Mouse (Mus musculus): Measurements from ENCODE around the gene Actl6b. TPM values are rescaled to one million over a fixed set of nuclear protein-coding genes. Genes with fewer than 3 reads are reported as not detected.

Gene Actl6b
- polyA plus RNA-seq, 1 experiment = not detected

DNA sequence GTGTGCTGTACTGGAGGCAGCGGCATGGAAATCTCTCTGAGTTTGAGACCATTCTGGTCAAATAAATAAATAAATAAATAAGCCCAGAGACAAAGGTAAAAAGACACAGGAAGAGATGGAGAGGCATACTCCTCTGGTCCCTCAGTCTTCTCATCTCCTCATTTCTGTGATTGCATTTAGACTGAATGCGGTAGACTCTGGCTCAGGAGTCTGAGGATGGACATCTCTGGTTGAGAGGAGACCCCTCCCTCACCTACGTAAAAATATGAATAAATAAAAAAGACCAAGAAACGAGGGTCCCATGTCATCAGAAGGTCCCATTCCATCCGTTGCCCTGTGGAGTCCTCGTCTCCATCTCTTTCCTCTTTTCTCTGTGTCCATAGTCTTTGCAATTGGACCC lies 317 bp upstream of the Actl6b start:
- TF ChIP-seq GATA1 (IDR thresholded peaks at IDR 0.05; ENCODE audit: borderline replicate concordance, low read length) (no peak), FLI1 (IDR thresholded peaks at IDR 0.05; ENCODE audit: low read length) (no peak)
- Histone ChIP-seq H3K36me3 (replicated peaks; ENCODE audit: low read length) (no peaks in the 10 kb centered on the region), H3K9me3 (peaks cover 16% of the 10 kb centered on the region), H3K27me3 (replicated peaks) (peaks cover 50% of the 10 kb centered on the region), H3K4me3 (replicated peaks) (no peak overlapping the region), H3K4me1 (peaks cover 8% of the 10 kb centered on the region)

DNA sequence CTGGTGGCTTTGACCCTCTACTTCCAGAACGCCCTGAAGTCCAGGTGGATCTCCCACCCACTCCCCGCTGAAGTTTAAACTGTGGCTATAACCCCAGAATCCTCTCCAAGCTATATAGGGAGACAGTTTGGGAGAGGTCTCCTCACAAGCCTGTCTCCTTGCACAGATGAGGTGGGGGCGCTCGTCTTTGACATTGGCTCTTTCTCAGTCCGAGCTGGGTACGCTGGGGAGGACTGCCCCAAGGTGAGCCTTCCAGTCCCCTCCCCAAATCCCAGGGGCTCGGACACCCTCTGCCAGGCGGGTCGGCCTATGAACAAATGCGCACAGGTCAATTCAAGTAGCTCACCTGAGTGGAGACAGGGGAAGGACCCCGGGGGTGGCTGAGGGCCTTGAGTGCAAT lies 581 bp downstream of the Actl6b start:
- Histone ChIP-seq H3K4me1 (peaks cover 8% of the 10 kb centered on the region), H3K36me3 (replicated peaks; ENCODE audit: low read length) (no peaks in the 10 kb centered on the region), H3K27me3 (replicated peaks) (peaks cover 50% of the 10 kb centered on the region), H3K4me3 (replicated peaks) (no peak overlapping the region), H3K9me3 (peaks cover 16% of the 10 kb centered on the region)
- TF ChIP-seq GATA1 (IDR thresholded peaks at IDR 0.05; ENCODE audit: borderline replicate concordance, low read length) = no peak

DNA sequence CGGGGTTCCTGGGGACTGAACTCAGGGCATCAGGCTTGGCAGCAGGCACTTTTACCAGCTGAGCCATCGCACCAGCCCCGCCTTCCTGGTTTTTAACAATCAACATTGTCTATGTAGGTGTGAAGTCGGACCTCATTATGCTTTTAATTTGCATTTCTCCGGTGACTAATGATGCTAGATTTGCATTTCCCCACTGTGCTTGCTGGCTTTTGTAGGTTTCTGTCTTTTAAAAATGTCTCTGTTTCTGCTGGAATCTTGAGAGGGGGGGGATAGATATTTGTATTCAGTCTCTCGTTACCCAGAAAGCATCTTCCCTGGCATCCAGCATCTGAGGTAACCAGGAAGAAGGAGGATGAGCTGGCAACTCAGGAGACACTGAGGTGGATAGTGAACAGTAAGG lies 8.2 kb downstream of the Actl6b start:
- TF ChIP-seq GATA1 (IDR thresholded peaks at IDR 0.05; ENCODE audit: borderline replicate concordance, low read length) (no peak), FLI1 (IDR thresholded peaks at IDR 0.05; ENCODE audit: low read length) (no peak)
- no peaks in the 10 kb centered on the region for H3K4me1 ChIP-seq
- peaks cover 57% of the 10 kb centered on the region for H3K27me3 ChIP-seq (replicated peaks)

DNA sequence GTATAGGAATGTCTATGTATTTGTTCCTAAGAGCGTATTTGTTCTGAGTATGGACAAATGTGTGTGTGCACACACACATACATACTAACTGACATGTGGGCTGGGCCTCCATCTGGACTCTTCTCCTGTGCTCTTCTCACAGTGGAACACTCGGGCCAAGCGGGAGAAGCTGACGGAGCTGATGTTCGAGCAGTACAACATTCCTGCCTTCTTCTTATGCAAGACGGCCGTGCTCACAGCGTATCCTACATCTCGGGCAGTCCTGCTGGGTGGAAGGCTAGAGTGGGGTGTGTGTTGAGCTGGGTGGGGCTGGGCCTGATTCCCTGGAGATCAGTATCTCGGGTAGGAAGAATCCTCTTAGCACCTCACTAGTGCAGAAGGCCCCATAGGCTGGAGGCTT lies 9.6 kb downstream of the Actl6b start:
- Histone ChIP-seq H3K9me3 (no peaks in the 10 kb centered on the region), H3K4me1 (no peaks in the 10 kb centered on the region), H3K4me3 (replicated peaks) (no peak overlapping the region), H3K36me3 (replicated peaks; ENCODE audit: low read length) (no peaks in the 10 kb centered on the region), H3K27me3 (replicated peaks) (peaks cover 71% of the 10 kb centered on the region)
- TF ChIP-seq GATA1 (IDR thresholded peaks at IDR 0.05; ENCODE audit: borderline replicate concordance, low read length) (no peak), FLI1 (IDR thresholded peaks at IDR 0.05; ENCODE audit: low read length) (no peak)

More for the DNA sequence above, 8.2 kb downstream of the Actl6b start:
- no peaks in the 10 kb centered on the region for H3K36me3 ChIP-seq (replicated peaks; ENCODE audit: low read length)
- no peak overlapping the region for H3K4me3 ChIP-seq (replicated peaks)
- H3K9me3 ChIP-seq = no peaks in the 10 kb centered on the region

DNA sequence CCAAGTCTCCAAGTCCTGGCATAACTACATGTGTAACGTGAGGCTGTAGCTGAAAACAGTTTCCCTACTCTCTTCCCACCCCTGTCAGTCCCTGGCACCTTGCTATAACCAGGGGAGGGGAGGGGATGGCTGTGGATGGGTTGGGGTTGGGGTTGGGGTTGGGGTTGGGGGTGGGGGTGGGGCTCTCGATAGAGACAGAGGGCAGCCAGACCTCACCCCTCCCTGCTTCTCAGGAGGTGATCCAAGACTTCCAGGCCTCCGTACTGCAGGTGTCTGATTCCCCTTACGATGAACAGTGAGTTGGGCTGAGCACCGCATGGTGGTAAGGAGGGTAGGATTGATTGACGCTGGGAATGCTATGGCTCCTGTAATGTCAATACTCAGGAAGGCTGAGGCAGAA lies 12.4 kb downstream of the Actl6b start:
- Histone ChIP-seq H3K9me3 (peaks cover 5% of the 10 kb centered on the region; the same call in 1 of the 2 replicates), H3K36me3 (replicated peaks; ENCODE audit: low read length) (no peaks in the 10 kb centered on the region), H3K4me3 (replicated peaks) (no peak overlapping the region), H3K4me1 (peaks cover 26% of the 10 kb centered on the region), H3K27me3 (replicated peaks) (peaks cover 81% of the 10 kb centered on the region)
- no peak for TF ChIP-seq FLI1 (IDR thresholded peaks at IDR 0.05; ENCODE audit: low read length)
- no peak for TF ChIP-seq GATA1 (IDR thresholded peaks at IDR 0.05; ENCODE audit: borderline replicate concordance, low read length)

DNA sequence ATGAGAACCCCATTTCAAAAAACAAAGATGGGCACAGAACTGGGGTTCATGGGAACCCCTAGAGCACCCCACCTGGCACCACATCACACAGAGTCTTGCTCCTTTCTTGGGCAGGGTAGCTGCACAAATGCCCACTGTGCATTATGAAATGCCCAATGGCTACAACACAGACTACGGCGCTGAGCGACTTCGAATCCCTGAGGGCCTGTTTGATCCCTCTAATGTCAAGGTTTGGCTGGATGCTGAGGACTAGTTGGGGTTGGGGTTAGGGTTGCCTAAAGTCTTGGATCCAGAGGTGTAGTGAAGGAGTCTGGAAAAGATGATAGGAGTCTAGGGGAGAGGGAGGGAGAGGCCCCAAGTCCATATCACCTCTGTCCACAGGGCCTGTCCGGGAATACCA lies 13.1 kb downstream of the Actl6b start:
- H3K4me1 ChIP-seq = peaks cover 33% of the 10 kb centered on the region
- H3K27me3 ChIP-seq (replicated peaks) = peaks cover 84% of the 10 kb centered on the region
- H3K4me3 ChIP-seq (replicated peaks) = no peak overlapping the region
- H3K36me3 ChIP-seq (replicated peaks; ENCODE audit: low read length) = no peaks in the 10 kb centered on the region
- peaks cover 5% of the 10 kb centered on the region; the same call in 1 of the 2 replicates for H3K9me3 ChIP-seq
- TF ChIP-seq FLI1 (IDR thresholded peaks at IDR 0.05; ENCODE audit: low read length) (no peak), GATA1 (IDR thresholded peaks at IDR 0.05; ENCODE audit: borderline replicate concordance, low read length) (no peak)

DNA sequence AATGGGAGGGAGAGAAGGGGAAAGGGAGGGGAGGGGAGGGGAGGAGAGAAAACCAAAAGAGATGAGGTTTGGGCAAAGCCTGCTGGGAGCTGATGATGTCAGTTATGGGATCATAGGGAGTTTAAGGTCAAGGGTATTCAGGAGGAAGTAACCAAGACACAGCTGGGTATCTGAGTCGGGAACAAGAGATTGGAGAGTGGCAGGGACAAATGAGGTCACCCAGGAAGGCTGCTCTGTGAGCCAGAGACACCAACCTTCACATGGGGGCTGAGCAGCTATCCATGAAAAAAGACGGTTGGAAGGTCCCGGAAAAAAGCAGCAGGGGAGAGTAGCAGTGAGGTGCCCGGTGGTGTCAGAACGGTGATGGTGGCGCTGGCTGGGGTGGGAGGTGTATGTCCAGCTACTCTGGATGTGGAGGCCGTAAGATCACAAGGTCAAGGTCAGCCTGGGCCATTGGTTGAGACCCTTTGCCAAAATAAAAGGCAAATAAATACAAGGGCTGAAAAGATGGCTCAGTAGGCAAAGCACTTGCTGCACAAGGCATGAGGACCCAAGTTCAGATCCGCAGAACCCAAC lies 15.0 kb downstream of the Actl6b start:
- H3K4me3 ChIP-seq (replicated peaks) = no peak overlapping the region
- H3K4me1 ChIP-seq = peaks cover 37% of the 10 kb centered on the region
- peaks cover 84% of the 10 kb centered on the region for H3K27me3 ChIP-seq (replicated peaks)
- TF ChIP-seq FLI1 (IDR thresholded peaks at IDR 0.05; ENCODE audit: low read length) (no peak), GATA1 (IDR thresholded peaks at IDR 0.05; ENCODE audit: borderline replicate concordance, low read length) (no peak)
- peaks cover 5% of the 10 kb centered on the region; the same call in 1 of the 2 replicates for H3K9me3 ChIP-seq
- H3K36me3 ChIP-seq (replicated peaks; ENCODE audit: low read length) = no peaks in the 10 kb centered on the region

DNA sequence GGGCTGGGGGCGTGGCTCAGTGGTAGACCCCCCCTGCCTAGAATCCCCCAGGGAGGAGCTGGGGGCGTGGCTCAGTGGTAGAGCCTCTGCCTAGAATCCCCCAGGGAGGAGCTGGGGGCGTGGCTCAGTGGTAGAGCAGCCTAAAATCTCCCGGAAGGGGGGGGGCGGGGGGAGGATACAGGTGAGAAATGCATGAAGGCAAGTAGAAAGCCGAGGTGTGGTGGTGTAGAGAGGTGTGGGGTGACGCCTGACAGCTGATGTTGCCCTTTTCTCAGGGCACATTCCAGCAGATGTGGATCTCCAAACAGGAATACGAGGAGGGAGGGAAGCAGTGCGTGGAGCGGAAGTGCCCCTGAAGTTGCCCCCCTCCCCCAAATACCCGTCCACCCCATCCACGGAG lies 15.7 kb downstream of the Actl6b start:
- H3K9me3 ChIP-seq = peaks cover 5% of the 10 kb centered on the region; the same call in 1 of the 2 replicates
- TF ChIP-seq FLI1 (IDR thresholded peaks at IDR 0.05; ENCODE audit: low read length) = no peak
- TF ChIP-seq GATA1 (IDR thresholded peaks at IDR 0.05; ENCODE audit: borderline replicate concordance, low read length) = no peak
- peaks cover 86% of the 10 kb centered on the region for H3K27me3 ChIP-seq (replicated peaks)
- H3K4me1 ChIP-seq = peaks cover 37% of the 10 kb centered on the region
- H3K36me3 ChIP-seq (replicated peaks; ENCODE audit: low read length) = no peaks in the 10 kb centered on the region
- H3K4me3 ChIP-seq (replicated peaks) = peak overlapping the region; percentile 15

DNA sequence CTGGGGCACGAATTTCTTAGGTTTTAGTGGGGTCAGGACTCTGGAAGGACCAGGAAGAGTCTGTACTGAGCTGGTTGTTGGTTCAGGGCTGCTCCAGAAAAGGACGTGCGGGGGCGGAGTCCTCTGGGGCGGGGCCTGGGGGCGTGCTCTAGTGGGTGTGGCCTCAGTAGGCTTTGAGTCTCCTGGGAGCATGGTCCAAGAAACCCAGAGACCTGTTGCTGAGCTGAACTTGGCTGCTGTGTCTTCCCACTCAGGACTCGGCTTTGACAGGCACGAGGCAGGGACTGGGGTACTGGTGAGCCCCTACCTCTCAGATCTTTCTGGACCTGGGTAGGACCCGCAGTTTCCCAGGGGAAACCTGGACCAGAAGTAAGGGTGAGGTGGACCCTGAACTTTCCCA lies 16.3 kb downstream of the Actl6b start, which contains the start of gene Tfr2:
TSS of gene Tfr2 (plus strand) at position 176 of the 400 bp plus-strand sequence.
- no peak for TF ChIP-seq GATA1 (IDR thresholded peaks at IDR 0.05; ENCODE audit: borderline replicate concordance, low read length)
- no peak for TF ChIP-seq FLI1 (IDR thresholded peaks at IDR 0.05; ENCODE audit: low read length)

DNA sequence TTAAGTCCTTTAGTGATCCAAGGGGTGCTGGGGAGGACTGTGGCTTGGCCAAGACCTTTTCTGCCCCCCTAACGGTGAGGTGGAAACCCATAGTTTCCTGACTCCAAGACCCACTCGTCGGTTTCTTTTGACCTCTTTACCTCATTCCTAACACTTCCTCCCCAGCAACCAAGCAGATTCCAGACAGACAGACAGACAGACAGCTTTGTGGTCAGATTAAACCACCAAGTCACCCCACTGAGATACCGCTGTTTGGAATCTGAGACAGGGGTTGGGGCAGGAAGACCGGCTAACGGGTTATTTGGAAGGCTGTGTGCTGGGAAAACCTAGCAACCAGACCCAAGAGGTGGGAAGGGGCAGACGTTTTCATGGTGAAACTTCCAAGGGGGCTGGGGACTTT lies 16.9 kb downstream of the Actl6b start:
- H3K4me1 ChIP-seq = peaks cover 37% of the 10 kb centered on the region

More for the DNA sequence above, 16.3 kb downstream of the Actl6b start, which contains the start of gene Tfr2:
- no peaks in the 10 kb centered on the region for H3K36me3 ChIP-seq (replicated peaks; ENCODE audit: low read length)
- H3K27me3 ChIP-seq (replicated peaks) = peaks cover 88% of the 10 kb centered on the region
- H3K4me3 ChIP-seq (replicated peaks) = peak within 1 kb of the TSS; percentile 84
- peaks cover 11% of the 10 kb centered on the region for H3K9me3 ChIP-seq
- peaks cover 37% of the 10 kb centered on the region for H3K4me1 ChIP-seq

More for the DNA sequence above, 16.9 kb downstream of the Actl6b start:
- peaks cover 88% of the 10 kb centered on the region for H3K27me3 ChIP-seq (replicated peaks)
- H3K4me3 ChIP-seq (replicated peaks) = peak overlapping the region; percentile 84
- no peak for TF ChIP-seq FLI1 (IDR thresholded peaks at IDR 0.05; ENCODE audit: low read length)
- TF ChIP-seq GATA1 (IDR thresholded peaks at IDR 0.05; ENCODE audit: borderline replicate concordance, low read length) = no peak
- peaks cover 13% of the 10 kb centered on the region for H3K9me3 ChIP-seq
- no peaks in the 10 kb centered on the region for H3K36me3 ChIP-seq (replicated peaks; ENCODE audit: low read length)

Measured in megakaryocyte, embryonic 14.5 days (primary cell).